In the genomic region with DNA sequence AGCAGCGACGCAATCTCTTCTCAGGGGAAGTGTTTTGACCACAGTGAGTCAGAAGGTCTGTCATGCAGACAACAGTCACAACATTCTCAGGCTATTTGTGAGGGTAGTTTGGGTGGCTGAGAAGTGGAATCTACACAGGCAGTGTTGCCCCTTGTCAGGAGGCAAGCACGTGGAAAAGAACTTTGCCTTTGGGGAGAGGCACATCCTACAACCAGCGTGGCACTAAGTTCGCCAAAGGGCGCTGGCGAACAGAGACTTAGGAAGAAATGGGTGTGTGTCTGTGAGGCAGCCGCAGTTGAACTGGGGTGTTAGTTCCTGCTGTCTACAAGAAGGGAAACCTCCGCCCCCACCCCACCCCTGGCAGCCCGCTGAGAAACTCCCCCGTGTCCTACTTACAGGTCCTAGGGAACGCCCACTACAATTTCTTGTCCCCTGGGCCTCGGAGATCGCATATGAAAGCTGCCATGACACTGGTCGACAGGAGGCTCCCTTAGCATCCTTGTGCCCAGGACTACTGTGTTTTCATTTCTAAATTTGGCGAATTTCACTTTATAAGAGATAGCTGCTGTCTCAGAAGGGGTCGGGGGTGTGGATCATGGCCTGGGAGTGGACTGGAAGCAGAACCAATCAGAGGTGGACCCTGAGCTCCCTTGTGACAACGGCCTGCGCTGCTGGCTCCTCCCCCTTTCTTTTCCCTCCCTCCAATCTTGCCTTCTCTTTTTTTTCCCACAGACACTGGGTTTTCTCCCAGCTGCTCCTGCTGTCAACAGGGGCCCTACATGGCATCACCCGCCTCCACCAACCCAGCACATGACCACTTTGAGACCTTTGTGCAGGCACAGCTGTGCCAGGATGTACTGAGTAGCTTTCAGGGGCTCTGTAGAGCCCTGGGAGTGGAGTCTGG, we compare ENCODE assay signal across 8 mouse cellular contexts. TPM values are rescaled to one million over a fixed set of nuclear protein-coding genes. Genes with fewer than 3 reads are reported as not detected.
DNase-seq lines count a peak whose midpoint lies in the region; ATAC-seq and TF ChIP-seq lines count a peak whose summit lies in the region.

No protein-coding gene starts in this region.

- peak overlapping the region; percentile 58 for H3K4me3 ChIP-seq in heart, adult 2 months
- H3K4me3 ChIP-seq in limb, embryonic 13.5 days = peak overlapping the region; percentile 72
- H3K4me3 ChIP-seq in midbrain, embryonic 14.5 days (replicated peaks; ENCODE audit: low read depth, low read length) = peak overlapping the region; percentile 53

- WGBS in heart, adult 2 months = 14% methylated on average over 20 of the region's 20 CpGs
- WGBS in limb, embryonic 13.5 days = 4% methylated on average over 20 of the region's 20 CpGs
- WGBS in midbrain, embryonic 14.5 days = 2% methylated on average over 20 of the region's 20 CpGs

- H3K9ac ChIP-seq in heart, adult 2 months (ENCODE audit: low read depth, low read length) = peak overlapping the region; percentile 86
- H3K9ac ChIP-seq in limb, embryonic 13.5 days = peak overlapping the region; percentile 83
- H3K9ac ChIP-seq in midbrain, embryonic 14.5 days (replicated peaks; ENCODE audit: low read length) = peak overlapping the region; percentile 66; the same call in 1 of the 2 replicates

- TF ChIP-seq CTCF in heart, adult 2 months (IDR thresholded peaks at IDR 0.05) = no peak

- H3K27me3 ChIP-seq in heart, adult 2 months (ENCODE audit: control insufficient read depth, insufficient read depth, low read length) = no peaks in the 10 kb centered on the region
- H3K27me3 ChIP-seq in limb, embryonic 13.5 days = no peaks in the 10 kb centered on the region
- no peaks in the 10 kb centered on the region for H3K27me3 ChIP-seq in midbrain, embryonic 14.5 days (ENCODE audit: control insufficient read depth, insufficient read depth, low read length)
- no peaks in the 10 kb centered on the region for H3K27me3 ChIP-seq in splenic B cell, adult 2 months (ENCODE audit: control insufficient read depth, insufficient read depth, low read length, poor library complexity, severe bottlenecking)

- TF ChIP-seq POLR2A in heart, adult 2 months (IDR thresholded peaks at IDR 0.05; ENCODE audit: insufficient read depth, low read depth, low read length) = peak; percentile 83

- H3K79me2 ChIP-seq in heart, adult 2 months (replicated peaks; ENCODE audit: control insufficient read depth, insufficient read depth, low read length) = no peaks in the 10 kb centered on the region

- no peaks in the 10 kb centered on the region for H3K9me3 ChIP-seq in limb, embryonic 13.5 days
- no peaks in the 10 kb centered on the region for H3K9me3 ChIP-seq in midbrain, embryonic 14.5 days (ENCODE audit: control insufficient read depth, low read length)

- no peak for ATAC-seq in cerebellum, adult (ENCODE audit: insufficient number of reproducible peaks, low FRiP score, low TSS enrichment)
- peak; percentile 69 for ATAC-seq in limb, embryonic 13.5 days (ENCODE audit: low FRiP score, low read depth)
- ATAC-seq in midbrain, embryonic 14.5 days (ENCODE audit: low FRiP score, low TSS enrichment) = peak; percentile 70

- peaks cover 15% of the 10 kb centered on the region for H3K4me1 ChIP-seq in heart, adult 2 months (ENCODE audit: control insufficient read depth, insufficient read depth, low read length)
- peaks cover 38% of the 10 kb centered on the region for H3K4me1 ChIP-seq in limb, embryonic 13.5 days
- peaks cover 21% of the 10 kb centered on the region for H3K4me1 ChIP-seq in midbrain, embryonic 14.5 days (ENCODE audit: control insufficient read depth, insufficient read depth, low read length)

- H3K36me3 ChIP-seq in heart, adult 2 months (ENCODE audit: control insufficient read depth, insufficient read depth, low read length) = peaks cover 4% of the 10 kb centered on the region; the same call in 1 of the 2 replicates
- peaks cover 45% of the 10 kb centered on the region for H3K36me3 ChIP-seq in limb, embryonic 13.5 days
- peaks cover 6% of the 10 kb centered on the region; the same call in 1 of the 2 replicates for H3K36me3 ChIP-seq in midbrain, embryonic 14.5 days (ENCODE audit: control insufficient read depth, insufficient read depth, low read length)
- H3K36me3 ChIP-seq in splenic B cell, adult 2 months (ENCODE audit: control insufficient read depth, insufficient read depth, low read length, poor library complexity, severe bottlenecking) = peaks cover 14% of the 10 kb centered on the region

- peak overlapping the region; percentile 59 for H3K27ac ChIP-seq in heart, adult 2 months
- peak overlapping the region; percentile 89 for H3K27ac ChIP-seq in limb, embryonic 13.5 days
- peak overlapping the region; percentile 74 for H3K27ac ChIP-seq in midbrain, embryonic 14.5 days (replicated peaks; ENCODE audit: low read depth, low read length)

- TF ChIP-seq EP300 in heart, adult 2 months (IDR thresholded peaks at IDR 0.05; ENCODE audit: insufficient read depth, low read depth, low read length) = 0 out of 2 replicates have a peak, but pooled peaks have one; percentile 14

- peak; percentile 28 for DNase-seq in cerebellum, adult 9-11 months
- DNase-seq in embryo, embryonic 9.5 days (ENCODE audit: extremely low spot score) = peak; percentile 71
- DNase-seq in heart, adult 2 months = peak; percentile 78 to 85
- peak; percentile 52 for DNase-seq in kidney, adult 18-20 months
- peak; percentile 67 for DNase-seq in midbrain, embryonic 14.5 days
- peak; percentile 64 for DNase-seq in splenic B cell, adult 2 months (ENCODE audit: low read depth, low spot score)

- peak overlapping the region; percentile 89 for H3K4me2 ChIP-seq in limb, embryonic 13.5 days (replicated peaks)
- peak overlapping the region; percentile 93 for H3K4me2 ChIP-seq in midbrain, embryonic 14.5 days (ENCODE audit: low read length)

- intact Hi-C loops in heart, adult 2 months (cut with DNase I) = loop anchor here (1.0 kb wide), 1 partner anchor 27 kb away; the partner anchor contains the start of gene Zbtb24

RNA-seq across cellular contexts. Expression of gene Mical1, which starts 1.4 kb away (rescaled TPM):
- 10 to 100 TPM in 1 of 2 experiments, 1 to 10 TPM in 1; 9.6 to 11.0 TPM for total RNA-seq in heart, adult 2 months (2021)
- 18.5 and 20.3 TPM in 2 replicates for polyA plus RNA-seq in heart, adult 2 months (2012; rRNA removed)
- polyA plus RNA-seq in limb, embryonic 13.5 days (2015; fragmentation: Nextera tagmentation; extraction: Ambion mirVana) = 50.6 and 53.7 TPM in 2 replicates
- polyA plus RNA-seq in midbrain, embryonic 14.5 days (2014; fragmentation: Nextera tagmentation; extraction: Ambion mirVana) = 17.0 and 20.5 TPM in 2 replicates

RNA-seq across cellular contexts. Expression of gene Smpd2, which starts 12.6 kb away (rescaled TPM):
- 10 to 100 TPM; 31.8 to 36.2 TPM for total RNA-seq in heart, adult 2 months (2021)
- polyA plus RNA-seq in heart, adult 2 months (2012; rRNA removed) = 60.2 and 60.8 TPM in 2 replicates
- 62.9 and 65.6 TPM in 2 replicates for polyA plus RNA-seq in limb, embryonic 13.5 days (2015; fragmentation: Nextera tagmentation; extraction: Ambion mirVana)
- polyA plus RNA-seq in midbrain, embryonic 14.5 days (2014; fragmentation: Nextera tagmentation; extraction: Ambion mirVana) = 35.5 and 36.1 TPM in 2 replicates

RNA-seq across cellular contexts. Expression of gene Ppil6, which starts 12.7 kb away (rescaled TPM):
- 1 to 10 TPM in 1 of 2 experiments, under 1 TPM in 1; 0.84 to 1.7 TPM for total RNA-seq in heart, adult 2 months (2021)
- 0.59 and 1.2 TPM in 2 replicates for polyA plus RNA-seq in heart, adult 2 months (2012; rRNA removed)
- polyA plus RNA-seq in limb, embryonic 13.5 days (2015; fragmentation: Nextera tagmentation; extraction: Ambion mirVana) = 0.84 and 1.1 TPM in 2 replicates
- polyA plus RNA-seq in midbrain, embryonic 14.5 days (2014; fragmentation: Nextera tagmentation; extraction: Ambion mirVana) = 1.3 and 1.7 TPM in 2 replicates

RNA-seq across cellular contexts. Expression of gene Zbtb24, which starts 27.3 kb away (rescaled TPM):
- 1 to 10 TPM; 6.9 to 7.9 TPM for total RNA-seq in heart, adult 2 months (2021)
- 6.0 and 8.7 TPM in 2 replicates for polyA plus RNA-seq in heart, adult 2 months (2012; rRNA removed)
- polyA plus RNA-seq in limb, embryonic 13.5 days (2015; fragmentation: Nextera tagmentation; extraction: Ambion mirVana) = 20.7 and 21.1 TPM in 2 replicates
- polyA plus RNA-seq in midbrain, embryonic 14.5 days (2014; fragmentation: Nextera tagmentation; extraction: Ambion mirVana) = 18.5 and 20.5 TPM in 2 replicates

RNA-seq across cellular contexts. Expression of gene Cd164, which starts 41.7 kb away (rescaled TPM):
- total RNA-seq in heart, adult 2 months (2021) = 100 to 1,000 TPM; 137 to 151 TPM
- 131 and 193 TPM in 2 replicates for polyA plus RNA-seq in heart, adult 2 months (2012; rRNA removed)
- polyA plus RNA-seq in limb, embryonic 13.5 days (2015; fragmentation: Nextera tagmentation; extraction: Ambion mirVana) = 170 and 184 TPM in 2 replicates
- 34.9 and 63.8 TPM in 2 replicates for polyA plus RNA-seq in midbrain, embryonic 14.5 days (2014; fragmentation: Nextera tagmentation; extraction: Ambion mirVana)

Comparison
In these comparisons a context has a peak if more than half of its experiments do, and no peak if none do; other contexts are left out.
1. DNase-seq: peak in every context shown above with its lines; median percentile 82 in heart, adult 2 months; 71 in embryo, embryonic 9.5 days; 67 in midbrain, embryonic 14.5 days; 64 in splenic B cell, adult 2 months; 52 in kidney, adult 18-20 months; 28 in cerebellum, adult 9-11 months.